Mouse (Mus musculus) testis, adult 2 months (tissue): ENCODE measurements around the gene Syde2. TPM values are rescaled to one million over a fixed set of nuclear protein-coding genes. Genes with fewer than 3 reads are reported as not detected.

Experiments used
- H3K27ac ChIP-seq: fragments of 200-500 bp; 2 replicates; pipeline ENCODE4 v1.5.1; 2012; ENCODE audit warnings: low read depth, low read length; ENCODE audit not compliant: control insufficient read depth, insufficient read depth
- H3K27me3 ChIP-seq: fragments of 200-500 bp; 2 replicates; pipeline ENCODE4 v1.6.1; 2012; ENCODE audit warnings: mild to moderate bottlenecking, low read length, moderate library complexity; ENCODE audit not compliant: control insufficient read depth, insufficient read depth
- H3K36me3 ChIP-seq: fragments of 200-500 bp; 2 replicates; pipeline ENCODE4 v1.6.1; 2012; ENCODE audit warnings: mild to moderate bottlenecking, low read length; ENCODE audit not compliant: control insufficient read depth, insufficient read depth
- H3K4me1 ChIP-seq: fragments of 200-500 bp; 2 replicates; pipeline ENCODE4 v1.6.1; 2012; ENCODE audit warnings: low read length; ENCODE audit not compliant: control insufficient read depth, insufficient read depth
- H3K4me3 ChIP-seq: fragments of 200-500 bp; 2 replicates; pipeline ENCODE4 v1.5.1; 2012; ENCODE audit warnings: low read depth, mild to moderate bottlenecking, low read length, moderate library complexity, mixed read lengths; ENCODE audit not compliant: control insufficient read depth
- CTCF ChIP-seq: fragments of 200-500 bp; IDR thresholded peaks from 2 replicates; pipeline ENCODE4 v1.5.1; 2012; ENCODE audit warnings: low read depth, mild to moderate bottlenecking, inconsistent platforms, low read length, moderate library complexity; ENCODE audit not compliant: control insufficient read depth, insufficient read depth, insufficient replicate concordance
- POLR2A ChIP-seq: fragments of 200-500 bp; IDR thresholded peaks from 2 replicates; pipeline ENCODE4 v1.6.1; 2012; ENCODE audit warnings: low read depth, mild to moderate bottlenecking, inconsistent platforms, low read length, moderate library complexity; ENCODE audit not compliant: control insufficient read depth
- polyA plus RNA-seq: library from polyadenylated mRNA; depleted of rRNA; stranded (reverse); fragments of >200 nt; gene quantifications from 2 replicates; pipeline ENCODE4 v1.2.3, GENCODE M21; 2012

The Syde2 gene
- polyA plus RNA-seq, 1 experiment, result 0.77 TPM

DNA sequence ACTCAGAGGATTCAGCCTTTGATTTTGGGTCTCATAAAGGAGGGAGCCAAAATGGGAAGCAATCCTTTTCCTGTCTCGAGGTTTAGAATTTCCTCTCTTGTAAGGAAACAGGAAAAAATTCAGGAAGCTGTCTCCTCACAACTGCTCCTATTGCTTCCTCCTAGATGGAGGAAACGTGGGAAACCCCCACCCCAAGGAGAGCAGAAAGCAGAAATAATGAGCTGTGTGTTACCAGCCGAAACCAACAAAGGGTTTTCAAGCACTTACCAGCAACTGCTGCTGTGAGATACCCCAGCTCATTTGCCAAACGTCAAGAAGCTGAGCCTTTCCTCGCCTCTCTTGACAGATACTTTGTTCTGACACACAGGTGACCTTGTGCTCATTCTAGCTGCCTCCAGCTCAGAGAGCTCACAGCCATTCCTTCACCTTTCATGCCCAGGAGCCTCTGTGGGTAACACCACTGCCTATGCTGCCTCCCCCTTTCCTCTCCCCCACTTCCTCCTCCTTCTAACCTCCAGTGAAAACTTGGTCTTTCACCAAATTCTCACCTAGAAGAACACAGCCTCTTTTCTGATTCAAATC is 42.7 kb downstream of the Syde2 start:
- Histone ChIP-seq H3K27me3 (no peaks in the 10 kb centered on the region), H3K27ac (no peak overlapping the region), H3K36me3 (no peaks in the 10 kb centered on the region), H3K4me3 (no peak overlapping the region), H3K4me1 (no peaks in the 10 kb centered on the region)
- TF ChIP-seq CTCF, result no peak

DNA sequence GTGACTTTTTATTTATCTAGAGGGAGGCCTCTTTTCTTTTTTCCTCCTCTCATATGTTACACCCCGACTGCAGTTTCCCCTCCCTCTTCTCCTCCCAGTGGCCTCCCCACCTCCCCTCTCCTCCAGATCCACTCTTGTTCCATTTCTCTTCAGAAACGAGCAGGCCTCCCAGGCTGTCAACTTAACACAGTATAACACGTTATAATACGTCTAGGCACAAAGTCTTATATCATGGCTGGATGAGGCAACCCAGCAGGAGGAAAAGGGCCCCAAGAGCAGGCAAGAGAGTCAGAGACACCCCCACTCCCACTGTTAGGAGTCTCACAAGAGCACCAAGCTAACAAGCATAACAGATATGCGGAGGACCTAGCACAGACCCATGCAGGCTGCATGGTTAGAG is 45.3 kb downstream of the Syde2 start:
- Histone ChIP-seq H3K27me3 (no peaks in the 10 kb centered on the region), H3K4me1 (no peaks in the 10 kb centered on the region), H3K4me3 (no peak overlapping the region), H3K36me3 (no peaks in the 10 kb centered on the region), H3K27ac (no peak overlapping the region)
- no peak for TF ChIP-seq CTCF
- TF ChIP-seq POLR2A, result no peak

GRCm38 (mm10) chr3:146037906-146038305 is 50.2 kb downstream of the Syde2 start:
- TF ChIP-seq CTCF, result no peak
- no peak for TF ChIP-seq POLR2A
- H3K27me3 ChIP-seq, result no peaks in the 10 kb centered on the region
- H3K4me3 ChIP-seq, result no peak overlapping the region
- no peak overlapping the region for H3K27ac ChIP-seq
- H3K36me3 ChIP-seq, result no peaks in the 10 kb centered on the region
- H3K4me1 ChIP-seq, result no peaks in the 10 kb centered on the region

DNA sequence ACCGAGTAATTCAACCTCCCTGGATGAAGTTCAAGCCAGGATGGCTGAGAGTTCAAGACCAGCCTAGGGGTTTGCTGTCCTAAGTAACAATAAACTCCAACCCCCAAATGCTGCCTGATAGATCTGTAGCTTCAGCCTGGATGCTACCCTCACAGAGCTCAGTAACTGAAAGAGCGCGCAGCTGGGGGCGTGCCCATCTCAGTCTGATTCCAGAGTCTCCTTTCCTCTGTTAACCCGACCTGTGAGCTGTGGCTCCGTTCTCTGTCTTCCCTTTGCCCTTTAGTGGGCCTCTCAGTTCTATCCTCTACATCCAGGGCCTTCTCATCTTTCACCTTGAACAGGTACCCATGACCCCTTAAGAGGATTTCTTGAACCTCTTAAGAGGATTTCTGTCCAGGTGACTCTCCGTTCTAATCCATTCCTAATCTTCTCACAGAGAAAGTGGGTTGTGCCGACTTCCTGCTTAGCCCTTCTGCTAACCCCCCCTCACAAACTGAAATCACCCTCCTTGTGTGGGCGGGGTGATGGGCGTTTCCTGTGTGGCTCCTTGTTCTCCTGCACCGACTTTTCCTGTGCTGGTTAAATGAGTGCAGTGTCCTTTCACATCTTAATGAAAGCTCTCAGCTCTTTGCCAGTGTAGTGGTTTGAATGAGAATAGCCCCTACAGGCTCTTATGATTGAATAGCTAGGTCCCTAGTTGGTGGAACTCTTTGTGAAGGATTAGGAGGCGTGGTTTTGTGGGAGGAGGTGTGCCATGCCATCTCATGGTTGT is 51.6 kb downstream of the Syde2 start:
- H3K27me3 ChIP-seq, result no peaks in the 10 kb centered on the region
- no peak overlapping the region for H3K4me3 ChIP-seq
- H3K36me3 ChIP-seq, result no peaks in the 10 kb centered on the region
- TF ChIP-seq POLR2A (no peak), CTCF (no peak)
- H3K4me1 ChIP-seq, result no peaks in the 10 kb centered on the region
- no peak overlapping the region for H3K27ac ChIP-seq

GRCm38 (mm10) chr3:146041382-146041781 is 53.7 kb downstream of the Syde2 start:
- Histone ChIP-seq H3K27me3 (no peaks in the 10 kb centered on the region), H3K4me1 (no peaks in the 10 kb centered on the region), H3K27ac (no peak overlapping the region), H3K36me3 (no peaks in the 10 kb centered on the region), H3K4me3 (no peak overlapping the region)
- TF ChIP-seq POLR2A (no peak), CTCF (no peak)

GRCm38 (mm10) chr3:146044977-146045376 is 57.3 kb downstream of the Syde2 start:
- TF ChIP-seq CTCF (no peak), POLR2A (no peak)
- Histone ChIP-seq H3K27me3 (no peaks in the 10 kb centered on the region), H3K4me1 (no peaks in the 10 kb centered on the region), H3K27ac (no peak overlapping the region), H3K36me3 (no peaks in the 10 kb centered on the region), H3K4me3 (no peak overlapping the region)

DNA sequence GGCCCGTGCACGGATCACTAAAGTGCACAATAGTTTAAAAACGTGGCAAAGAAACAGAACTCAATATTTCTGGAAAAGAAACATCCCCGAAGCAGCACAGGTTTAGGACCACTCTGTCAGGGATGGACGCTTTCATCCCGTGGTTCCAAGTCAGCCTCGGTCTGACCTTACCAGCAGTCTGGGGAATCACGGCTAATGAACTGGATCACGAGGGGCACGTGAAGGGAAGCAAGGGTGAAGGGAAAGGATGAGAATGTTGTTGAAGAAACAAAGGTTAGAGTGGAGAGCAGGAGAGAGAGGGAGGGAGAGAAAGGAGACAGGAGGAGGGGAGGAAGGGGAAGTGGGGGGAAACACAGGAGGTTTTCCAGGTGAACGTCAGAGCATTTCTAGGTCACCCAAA is 58.4 kb downstream of the Syde2 start:
- Histone ChIP-seq H3K36me3 (no peaks in the 10 kb centered on the region), H3K27ac (no peak overlapping the region), H3K4me3 (no peak overlapping the region), H3K27me3 (no peaks in the 10 kb centered on the region), H3K4me1 (no peaks in the 10 kb centered on the region)
- TF ChIP-seq POLR2A, result no peak
- no peak for TF ChIP-seq CTCF
